Mouse (Mus musculus) frontal cortex, postnatal 10 days (tissue): ENCODE data around the gene Ssh1.

Source experiments
- DNase-seq, 2 experiments: peaks; one replicate each; pipeline ENCODE4 v3.0.0; 2022; ENCODE audit warnings: low spot score in 2 of 2, mixed read lengths in 1 of 2

Ssh1 gene

GRCm38 (mm10) chr5:113993031-113993486, 635 bp downstream of the Ssh1 start:
- peak in 1 of 2 experiments; percentile 56 for DNase-seq

GRCm38 (mm10) chr5:113992339-113992831, 1.3 kb downstream of the Ssh1 start:
- DNase-seq, result no peak

DNA sequence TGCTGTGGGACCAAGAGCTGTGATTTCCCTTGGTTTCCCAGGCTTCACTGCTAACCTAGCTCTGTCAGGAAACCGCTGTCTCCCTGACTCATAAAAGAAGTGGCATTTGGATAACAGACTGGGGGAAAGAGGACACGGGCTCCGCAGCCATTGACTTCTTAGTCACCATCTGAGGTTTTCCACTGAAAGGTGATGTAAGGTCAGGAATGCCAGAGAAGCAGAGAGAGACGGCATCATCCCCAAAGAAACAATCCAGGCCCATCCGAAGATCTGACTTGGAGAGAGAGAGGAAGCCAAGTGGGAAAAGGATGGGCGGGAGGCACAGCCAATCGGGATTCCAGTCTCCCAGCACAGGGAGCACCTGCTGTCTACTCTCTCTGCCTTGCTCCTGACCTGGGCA, 2.6 kb downstream of the Ssh1 start:
- DNase-seq, result no peak

GRCm38 (mm10) chr5:113990593-113990992, 3.1 kb downstream of the Ssh1 start:
- no peak for DNase-seq

DNA sequence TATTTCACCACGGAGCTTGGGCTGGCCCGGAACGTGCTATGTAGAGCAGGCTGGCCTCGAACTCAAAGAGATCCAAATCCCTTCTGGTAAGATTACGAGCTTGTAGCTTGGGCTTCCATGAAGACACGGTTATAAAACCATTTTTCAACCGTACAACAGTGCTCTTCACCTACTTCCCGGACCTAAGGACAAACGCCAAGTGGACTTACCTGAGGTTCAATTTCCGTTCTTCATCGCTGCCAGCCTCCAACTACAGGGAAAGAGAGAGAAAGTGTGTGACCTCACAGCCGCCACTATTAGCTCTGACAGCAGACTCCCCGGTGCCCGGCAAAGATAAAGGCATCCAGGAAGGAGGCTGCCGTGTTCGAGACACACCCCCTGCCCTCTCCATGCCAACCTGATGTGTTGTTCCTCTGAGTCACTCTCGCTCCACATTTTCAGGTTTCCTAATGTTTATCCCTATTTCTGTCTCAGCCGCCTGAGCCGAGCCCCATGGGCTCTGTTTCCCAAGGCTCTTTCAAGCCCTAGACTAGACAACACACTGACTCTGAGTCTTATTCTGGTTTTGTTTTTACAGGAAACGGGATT, 4.2 kb downstream of the Ssh1 start:
- DNase-seq, result no peak

GRCm38 (mm10) chr5:113986182-113986961, 7.3 kb downstream of the Ssh1 start:
- no peak for DNase-seq

DNA sequence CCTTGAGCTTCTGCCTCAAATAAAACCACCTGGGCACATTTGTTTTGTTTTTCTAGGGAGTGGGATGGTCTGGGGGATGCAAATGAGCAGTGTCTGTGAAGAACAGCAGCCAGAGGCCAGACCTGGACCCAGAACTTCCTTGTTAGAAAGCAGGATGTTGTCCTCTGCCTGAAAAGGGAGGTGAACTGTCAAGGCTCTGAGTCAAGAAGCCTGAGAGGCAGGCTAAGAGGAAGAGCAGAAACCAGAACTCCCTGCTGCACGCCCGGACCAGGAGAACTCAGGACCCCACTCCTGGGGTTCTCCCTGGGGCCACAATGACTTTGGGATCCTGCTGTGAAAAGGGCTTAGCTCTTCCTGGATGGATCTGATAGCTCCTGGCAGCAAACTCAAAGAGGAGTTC, 8.0 kb downstream of the Ssh1 start:
- no peak for DNase-seq

DNA sequence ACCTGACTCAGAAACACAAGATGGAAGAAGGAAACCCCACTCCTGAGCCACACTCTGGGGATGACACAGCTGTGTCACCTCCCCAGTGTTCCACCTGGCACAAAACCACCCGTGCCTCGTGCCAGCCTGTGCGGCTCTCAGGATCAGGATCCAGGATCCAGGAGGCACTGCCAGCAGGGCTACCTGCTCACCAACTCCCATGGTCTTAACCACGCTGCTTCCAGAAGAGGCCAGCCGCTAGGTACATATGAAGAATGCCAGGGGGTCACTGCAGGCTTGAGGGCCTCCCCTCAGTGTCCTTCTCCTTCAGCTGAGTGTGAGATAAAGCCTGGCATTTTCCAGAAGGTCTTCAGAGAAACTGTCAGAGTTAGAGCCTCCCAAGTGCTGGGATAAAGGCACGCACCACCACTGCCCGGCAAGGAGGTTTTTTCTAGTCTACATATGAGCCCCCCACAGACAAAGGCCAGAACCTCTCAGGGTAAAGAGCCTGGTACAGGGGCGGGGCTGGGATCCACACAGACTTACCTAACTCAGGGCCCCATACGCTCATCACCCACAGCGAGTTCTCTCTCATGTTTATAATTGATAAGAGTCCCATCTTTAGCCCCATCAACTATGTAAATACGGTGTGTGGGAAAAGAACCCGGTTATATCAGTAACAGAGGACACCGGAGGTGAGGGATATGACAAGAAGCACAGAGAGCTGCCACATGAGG, 9.5 kb downstream of the Ssh1 start:
- DNase-seq, result no peak

DNA sequence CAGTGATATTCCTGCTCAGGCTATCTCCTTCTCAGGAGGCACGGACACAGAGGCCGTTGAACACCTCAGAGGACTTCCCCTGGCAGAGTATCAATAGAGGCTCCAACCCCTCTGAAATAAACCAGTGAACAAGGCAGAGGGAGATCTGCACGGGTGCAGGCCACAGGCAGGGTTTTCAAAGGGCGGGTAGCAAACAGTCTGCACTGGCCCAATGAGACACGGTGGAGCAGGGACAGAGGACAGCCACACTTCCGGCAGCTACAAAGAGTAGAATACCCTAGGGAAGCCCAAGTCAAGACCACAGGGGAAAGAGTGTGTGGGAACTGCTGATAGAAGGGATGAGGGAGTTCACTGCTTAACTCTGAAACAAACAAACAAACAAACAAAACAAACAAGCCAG, 10.2 kb downstream of the Ssh1 start:
- no peak for DNase-seq

GRCm38 (mm10) chr5:113981843-113982242, 11.9 kb downstream of the Ssh1 start:
- no peak for DNase-seq

DNA sequence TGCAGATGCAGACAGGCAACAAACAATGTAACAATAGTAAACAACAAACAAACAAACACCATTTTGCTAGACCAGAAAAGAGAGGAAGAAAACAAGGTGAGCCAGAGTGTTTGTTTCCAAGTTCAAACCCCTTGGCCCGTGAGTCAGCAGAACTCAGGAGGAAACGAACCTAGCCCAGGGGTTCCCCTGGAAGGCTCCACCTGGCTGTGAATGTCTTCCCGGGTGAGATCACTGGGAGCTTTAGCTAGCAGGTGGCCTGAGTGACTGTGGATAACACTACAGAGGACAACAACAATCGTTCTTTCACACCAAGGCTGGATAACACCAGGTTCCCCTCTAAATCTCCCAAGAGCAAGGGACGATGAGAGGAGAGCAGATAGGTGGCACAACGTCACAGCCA, 12.5 kb downstream of the Ssh1 start:
- no peak for DNase-seq

- no peak for DNase-seq
Measured at GRCm38 (mm10) chr5:113980511-113980910, 13.2 kb downstream of the Ssh1 start.

- DNase-seq, result no peak
Measured at GRCm38 (mm10) chr5:113977309-113977708, 16.4 kb downstream of the Ssh1 start.

- no peak for DNase-seq
Measured at GRCm38 (mm10) chr5:113976597-113976996, 17.1 kb downstream of the Ssh1 start.

DNA sequence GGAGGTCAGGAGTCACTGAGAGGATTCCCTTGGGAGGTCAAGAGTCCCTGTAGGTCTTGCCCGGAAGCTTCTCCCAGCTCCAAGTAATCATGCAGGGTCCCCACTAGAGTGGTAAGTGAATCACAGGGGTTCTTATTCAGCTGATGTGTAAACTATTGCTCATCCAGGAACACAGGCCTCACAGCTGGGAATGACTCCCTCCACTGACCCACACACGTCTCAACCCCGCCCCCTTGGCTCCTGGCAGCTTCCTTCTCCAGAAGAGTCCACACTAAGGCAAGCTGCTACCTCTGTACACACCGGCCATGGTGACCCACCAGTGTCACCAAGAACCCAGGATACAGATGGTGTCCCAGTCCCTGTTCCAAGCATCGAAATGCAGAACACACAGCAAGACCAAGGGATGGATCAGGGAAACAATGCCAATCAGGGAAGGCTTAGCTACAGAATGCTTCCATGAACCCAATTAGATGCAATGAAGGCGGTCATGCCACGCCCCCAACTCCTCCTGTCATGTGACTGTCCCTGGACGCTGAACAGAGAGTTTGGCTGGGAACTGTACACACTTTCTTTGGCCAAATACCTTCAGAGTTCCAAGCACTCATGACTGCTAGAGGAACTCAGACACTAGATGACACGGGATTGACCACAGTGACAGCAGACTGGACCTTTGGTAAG, 18.0 kb downstream of the Ssh1 start:
- DNase-seq, result no peak

- DNase-seq, result no peak
Measured at GRCm38 (mm10) chr5:113974576-113974975, 19.1 kb downstream of the Ssh1 start.

- no peak for DNase-seq
Measured at GRCm38 (mm10) chr5:113973790-113974189, 19.9 kb downstream of the Ssh1 start.

GRCm38 (mm10) chr5:113972589-113973515, 20.8 kb downstream of the Ssh1 start:
- DNase-seq, result no peak

- DNase-seq, result no peak
Measured at GRCm38 (mm10) chr5:113971434-113971960, 22.2 kb downstream of the Ssh1 start.

DNA sequence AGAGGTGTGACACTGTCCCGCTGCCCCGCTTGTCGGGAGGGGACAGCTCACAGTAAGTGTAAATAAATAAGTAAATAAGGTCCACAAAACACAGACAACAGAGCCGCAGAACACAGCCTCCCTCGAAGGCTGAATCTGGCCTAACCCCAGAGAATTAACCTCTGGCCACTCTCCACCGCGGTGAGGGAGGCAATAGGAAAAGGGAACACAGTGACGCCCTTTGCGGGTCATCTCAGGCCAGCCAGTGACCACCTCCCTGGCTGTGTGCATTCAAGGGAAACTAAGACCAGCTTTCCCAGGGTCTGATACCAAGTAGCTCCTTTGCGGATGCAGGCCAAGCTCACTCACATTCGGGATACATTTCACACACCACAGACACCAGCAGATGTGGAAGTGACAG, 25.3 kb downstream of the Ssh1 start:
- DNase-seq, result no peak
